Mouse (Mus musculus) MEL (cell line): ENCODE results near the gene Mccc1. TPM values are rescaled to one million over a fixed set of nuclear protein-coding genes. Genes with fewer than 3 reads are reported as not detected.

ENCODE experiments used
- DNase-seq: peaks from one replicate; pipeline ENCODE4 v3.0.0; 2011; ENCODE audit warnings: low read depth, low spot score
- H3K27ac ChIP-seq: 2 replicates; pipeline ENCODE4 v1.5.1; 2012; ENCODE audit warnings: low read depth, mild to moderate bottlenecking, control low read depth, low read length, moderate library complexity; ENCODE audit not compliant: control insufficient read depth
- H3K27me3 ChIP-seq, 2 experiments: fragments of 150-350 bp in 1 of 2; sonication (generic) in 1 of 2; 2 replicates each; pipeline ENCODE4 v1.6.1; 2012; ENCODE audit warnings: low read length in 2 of 2, mild to moderate bottlenecking in 2 of 2, improper control_type of control experiment in 1 of 2, moderate library complexity in 1 of 2; ENCODE audit not compliant: insufficient read depth in 2 of 2, control insufficient read depth in 1 of 2
- H3K36me3 ChIP-seq, 2 experiments: 2 replicates each; pipeline ENCODE4 v1.6.1; 2012 to 2014; ENCODE audit warnings: low read length in 2 of 2, improper control_type of control experiment in 1 of 2, inconsistent platforms in 1 of 2, mild to moderate bottlenecking in 1 of 2; ENCODE audit not compliant: insufficient read depth in 2 of 2, control insufficient read depth in 1 of 2
- H3K4me1 ChIP-seq, 2 experiments: fragments of 150-350 bp in 1 of 2; sonication (generic) in 1 of 2; 2 replicates each; pipeline ENCODE4 v1.6.1; 2012; ENCODE audit warnings: low read length in 2 of 2, improper control_type of control experiment in 1 of 2, mild to moderate bottlenecking in 1 of 2; ENCODE audit not compliant: insufficient read depth in 2 of 2, control insufficient read depth in 1 of 2
- H3K4me3 ChIP-seq, 2 experiments: fragments of 150-350 bp in 1 of 2; sonication (generic) in 1 of 2; 2 replicates each; pipeline ENCODE4 v1.5.1; 2012; ENCODE audit warnings: low read depth in 2 of 2, low read length in 2 of 2, mild to moderate bottlenecking in 2 of 2, moderate library complexity in 2 of 2, control low read depth in 1 of 2, improper control_type of control experiment in 1 of 2; ENCODE audit not compliant: control insufficient read depth in 1 of 2, insufficient read depth in 1 of 2
- H3K79me2 ChIP-seq: 2 replicates; pipeline ENCODE4 v1.6.1; 2012; ENCODE audit warnings: mild to moderate bottlenecking, low read length, moderate library complexity; ENCODE audit not compliant: control insufficient read depth, poor library complexity, insufficient read depth
- H3K9ac ChIP-seq: 2 replicates; pipeline ENCODE4 v1.6.1; 2012; ENCODE audit warnings: low read depth, mild to moderate bottlenecking, control low read depth, low read length, moderate library complexity; ENCODE audit not compliant: control insufficient read depth, poor library complexity, severe bottlenecking
- H3K9me3 ChIP-seq: fragments of 150-350 bp; sonication (generic); replicated peaks from 2 replicates; pipeline ENCODE4 v1.6.1; 2012; ENCODE audit warnings: mild to moderate bottlenecking, low read length, improper control_type of control experiment, moderate library complexity; ENCODE audit not compliant: insufficient read depth
- CHD1 ChIP-seq: IDR thresholded peaks from 2 replicates; pipeline ENCODE4 v1.6.1; 2012; ENCODE audit warnings: low read depth, mild to moderate bottlenecking, inconsistent platforms, low read length, improper control_type of control experiment
- CTCF ChIP-seq, 3 experiments: IDR thresholded peaks in 2 of 3; conservative IDR thresholded peaks in 1 of 3; 2 replicates each; pipeline ENCODE4 v1.5.1; 2011 to 2012; ENCODE audit warnings: low read length in 3 of 3, low read depth in 2 of 3, mild to moderate bottlenecking in 2 of 3, improper control_type of control experiment in 1 of 3, inconsistent platforms in 1 of 3, mixed read lengths in 1 of 3, moderate library complexity in 1 of 3; ENCODE audit not compliant: control insufficient read depth in 1 of 3, insufficient read depth in 1 of 3, poor library complexity in 1 of 3, severe bottlenecking in 1 of 3
- ELF1 ChIP-seq: IDR thresholded peaks from 2 replicates; pipeline ENCODE4 v1.6.1; 2014; ENCODE audit warnings: low read depth, mild to moderate bottlenecking, inconsistent platforms, low read length, improper control_type of control experiment, moderate library complexity
- MAFK ChIP-seq: IDR thresholded peaks from 2 replicates; pipeline ENCODE4 v1.6.1; 2011; ENCODE audit warnings: low read depth, mild to moderate bottlenecking, low read length, improper control_type of control experiment, borderline replicate concordance
- MAX ChIP-seq: IDR thresholded peaks from 2 replicates; pipeline ENCODE4 v1.6.1; 2011; ENCODE audit warnings: low read length, improper control_type of control experiment
- MYB ChIP-seq: IDR thresholded peaks from 2 replicates; pipeline ENCODE4 v1.6.1; 2011; ENCODE audit warnings: mild to moderate bottlenecking, low read depth, low read length, improper control_type of control experiment
- NELFE ChIP-seq: IDR thresholded peaks from 2 replicates; pipeline ENCODE4 v1.6.1; 2011; ENCODE audit warnings: low read depth, low read length, improper control_type of control experiment
- NRF1 ChIP-seq: IDR thresholded peaks from 2 replicates; pipeline ENCODE4 v1.6.1; 2014; ENCODE audit warnings: low read depth, mild to moderate bottlenecking, inconsistent platforms, low read length, improper control_type of control experiment, moderate library complexity; ENCODE audit not compliant: poor library complexity, insufficient read depth, severe bottlenecking
- POLR2A ChIP-seq, 2 experiments: IDR thresholded peaks; 2 replicates each; pipeline ENCODE4 v1.6.1; 2011 to 2012; ENCODE audit warnings: low read length in 2 of 2, mild to moderate bottlenecking in 2 of 2, control low read depth in 1 of 2, improper control_type of control experiment in 1 of 2, low read depth in 1 of 2, moderate library complexity in 1 of 2; ENCODE audit not compliant: control insufficient read depth in 1 of 2, insufficient read depth in 1 of 2, poor library complexity in 1 of 2
- SIN3A ChIP-seq: IDR thresholded peaks from 2 replicates; pipeline ENCODE4 v1.6.1; 2012; ENCODE audit warnings: low read length, improper control_type of control experiment, inconsistent platforms
- SMC3 ChIP-seq: IDR thresholded peaks from 2 replicates; pipeline ENCODE4 v1.6.1; 2011; ENCODE audit warnings: low read depth, low read length, improper control_type of control experiment
- UBTF ChIP-seq: IDR thresholded peaks from 2 replicates; pipeline ENCODE4 v1.6.1; 2012; ENCODE audit warnings: low read depth, mild to moderate bottlenecking, inconsistent platforms, low read length, improper control_type of control experiment, moderate library complexity, borderline replicate concordance; ENCODE audit not compliant: insufficient read depth
- USF2 ChIP-seq, 2 experiments: IDR thresholded peaks; 2 replicates each; pipeline ENCODE4 v1.6.1; 2011 to 2012; ENCODE audit warnings: improper control_type of control experiment in 2 of 2, low read length in 2 of 2, borderline replicate concordance in 1 of 2, inconsistent platforms in 1 of 2, low read depth in 1 of 2, mild to moderate bottlenecking in 1 of 2; ENCODE audit not compliant: insufficient read depth in 1 of 2
- ZC3H11A ChIP-seq: IDR thresholded peaks from 2 replicates; pipeline ENCODE4 v1.6.1; 2012; ENCODE audit warnings: low read depth, mild to moderate bottlenecking, inconsistent platforms, low read length, improper control_type of control experiment
- ZKSCAN1 ChIP-seq: IDR thresholded peaks from 2 replicates; pipeline ENCODE4 v1.6.1; 2012; ENCODE audit warnings: low read depth, mild to moderate bottlenecking, inconsistent platforms, low read length, improper control_type of control experiment, moderate library complexity
- polyA plus RNA-seq, 2 experiments: library from polyadenylated mRNA; stranded (reverse) in 1 of 2; unstranded in 1 of 2; fragments of >175 nt in 1 of 2; fragments of >200 nt in 1 of 2; gene quantifications; 2 replicates each; pipeline versions ENCODE4 v1.2.1 to v1.2.4; 2012; ENCODE audit warnings: low replicate concordance in 2 of 2, low read depth in 1 of 2; ENCODE audit not compliant: insufficient read length in 2 of 2, insufficient read depth in 1 of 2, missing spikeins in 1 of 2
- total RNA-seq: library from RNA; depleted of rRNA; stranded (reverse); fragments of 300-350 nt; gene quantifications from 2 replicates; pipeline ENCODE4 v1.2.3, GENCODE M21; 2012

The Mccc1 gene
- total and polyA plus RNA-seq, 3 experiments = 4.0 to 14.7 TPM; not detected in 1

DNA sequence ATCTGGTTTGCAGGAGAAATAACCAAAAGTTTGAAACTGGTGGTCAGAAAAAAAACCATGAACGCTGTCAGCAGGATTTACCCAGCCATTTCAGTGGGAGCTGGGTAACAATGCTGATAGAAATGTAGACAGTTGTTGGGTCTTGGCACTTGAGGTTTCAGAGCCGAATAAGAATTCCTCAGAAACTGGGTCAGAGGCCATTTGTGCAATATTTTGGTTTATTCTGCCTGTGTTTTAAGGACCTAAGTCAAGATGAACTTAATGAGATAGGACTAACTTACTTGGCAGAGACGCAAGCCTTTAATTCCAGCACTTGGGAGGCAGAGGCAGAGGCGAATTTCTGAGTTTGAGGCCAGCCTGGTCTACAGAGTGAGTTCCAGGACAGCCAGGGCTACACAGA is 44.6 kb upstream of the Mccc1 start:
- no peak for TF ChIP-seq USF2 (IDR thresholded peaks at IDR 0.05; ENCODE audit: borderline replicate concordance in 1 of 2, insufficient read depth in 1 of 2, low read depth in 1 of 2, low read length in 2 of 2)
- no peak for TF ChIP-seq SMC3
- no peak for TF ChIP-seq CHD1
- TF ChIP-seq ZC3H11A = no peak
- TF ChIP-seq MAX = no peak
- TF ChIP-seq NELFE = no peak
- no peak for TF ChIP-seq CTCF (IDR thresholded peaks at IDR 0.05 in 2 of 3, conservative IDR thresholded peaks at IDR 0.05 in 1 of 3; ENCODE audit: control insufficient read depth in 1 of 3, insufficient read depth in 1 of 3, low read depth in 2 of 3, low read length in 3 of 3, poor library complexity in 1 of 3, severe bottlenecking in 1 of 3)
- TF ChIP-seq, all 39 proteins: peak for 0
- H3K4me1 ChIP-seq = no peaks in the 10 kb centered on the region
- no peaks in the 10 kb centered on the region for H3K9me3 ChIP-seq
- DNase-seq = no peak
- H3K9ac ChIP-seq = no peak overlapping the region
- H3K27me3 ChIP-seq = peaks cover 5 to 21% of the 10 kb centered on the region in 2 experiments
- no peak overlapping the region for H3K4me3 ChIP-seq
- H3K79me2 ChIP-seq = no peaks in the 10 kb centered on the region
- no peaks in the 10 kb centered on the region for H3K36me3 ChIP-seq
- no peak overlapping the region for H3K27ac ChIP-seq

- DNase-seq = no peak
- H3K4me1 ChIP-seq = no peaks in the 10 kb centered on the region
- H3K79me2 ChIP-seq = no peaks in the 10 kb centered on the region
- no peaks in the 10 kb centered on the region for H3K9me3 ChIP-seq
- H3K27me3 ChIP-seq = peaks cover 5 to 21% of the 10 kb centered on the region in 2 experiments
- no peaks in the 10 kb centered on the region for H3K36me3 ChIP-seq
- no peak overlapping the region for H3K4me3 ChIP-seq
- H3K27ac ChIP-seq = no peak overlapping the region
- no peak overlapping the region for H3K9ac ChIP-seq
- TF ChIP-seq NELFE (no peak), NRF1 (no peak), MAX (no peak), ELF1 (no peak), MAFK (no peak), MYB (no peak), USF2 (IDR thresholded peaks at IDR 0.05; ENCODE audit: borderline replicate concordance in 1 of 2, insufficient read depth in 1 of 2, low read depth in 1 of 2, low read length in 2 of 2) (no peak), SIN3A (no peak), ZKSCAN1 (no peak), POLR2A (IDR thresholded peaks at IDR 0.05; ENCODE audit: control insufficient read depth in 1 of 2, insufficient read depth in 1 of 2, low read depth in 1 of 2, low read length in 2 of 2, poor library complexity in 1 of 2) (no peak), UBTF (no peak)
Observed at GRCm38 (mm10) chr3:36044520-36044919, 44.0 kb upstream of the Mccc1 start.
